8 mouse cellular contexts compared by ENCODE assay signal in the genomic region with DNA sequence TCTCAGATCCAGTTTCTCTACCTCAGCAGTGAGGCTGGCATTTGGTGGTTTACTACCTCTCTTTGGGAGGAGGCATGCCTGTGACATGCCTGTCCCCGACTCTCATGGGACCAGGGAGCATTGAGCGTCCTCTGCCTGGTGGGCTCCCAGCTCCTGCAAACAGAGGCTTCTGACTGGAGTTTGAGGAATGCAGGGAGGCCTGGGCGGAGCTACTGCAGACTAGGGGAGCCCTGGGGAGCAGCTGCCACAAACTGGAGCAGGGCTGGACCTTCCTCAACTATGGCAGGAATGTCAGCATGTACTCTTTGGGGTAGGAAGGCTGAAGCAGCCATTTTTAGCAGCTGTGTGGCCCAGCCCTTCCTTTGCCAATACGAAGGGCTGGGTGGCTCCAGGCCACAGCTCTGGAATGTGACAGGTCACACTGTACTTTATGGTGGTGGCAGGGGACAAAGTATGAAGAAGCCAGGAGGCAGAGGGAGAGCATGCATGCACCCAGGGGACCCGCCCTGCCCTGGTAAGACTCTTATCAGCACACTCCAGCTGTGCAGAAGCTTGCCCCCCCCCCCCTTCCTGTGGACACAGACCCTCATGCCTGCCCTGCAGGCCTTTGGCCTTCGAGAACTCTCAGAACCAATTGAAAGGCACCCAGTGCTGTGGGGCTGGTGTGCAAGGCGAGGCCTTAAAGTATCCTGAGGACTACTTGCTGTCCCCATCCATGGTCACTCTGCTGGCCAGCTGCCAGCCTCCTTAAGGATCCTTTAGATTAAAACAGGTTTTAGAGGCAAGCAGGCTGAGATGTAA.
DNase-seq lines count a peak whose midpoint lies in the region; ATAC-seq and TF ChIP-seq lines count a peak whose summit lies in the region.

No protein-coding gene starts in this region.

- H3K27me3 ChIP-seq in erythroblast, embryonic 14.5 days (ENCODE audit: control insufficient read depth) = no peaks in the 10 kb centered on the region
- H3K27me3 ChIP-seq in hindbrain, embryonic 13.5 days = peaks cover 17% of the 10 kb centered on the region; the same call in 1 of the 2 replicates
- H3K27me3 ChIP-seq in liver, embryonic 13.5 days = no peaks in the 10 kb centered on the region

- ATAC-seq in hindbrain, embryonic 13.5 days (ENCODE audit: low FRiP score) = peak; percentile 57; the same call in 1 of the 2 replicates
- peak; percentile 88 for ATAC-seq in liver, embryonic 13.5 days (ENCODE audit: low read depth)

- H3K9me3 ChIP-seq in erythroblast, embryonic 14.5 days (ENCODE audit: control insufficient read depth, low read length) = peaks cover 13% of the 10 kb centered on the region
- H3K9me3 ChIP-seq in hindbrain, embryonic 13.5 days = peaks cover 5% of the 10 kb centered on the region; the same call in 1 of the 2 replicates
- peaks cover 11% of the 10 kb centered on the region for H3K9me3 ChIP-seq in liver, embryonic 13.5 days (replicated peaks)

- H3K4me2 ChIP-seq in hindbrain, embryonic 13.5 days = no peak overlapping the region
- peak overlapping the region; percentile 66 for H3K4me2 ChIP-seq in liver, embryonic 13.5 days

- peak; percentile 57 for DNase-seq in spleen, adult 12 weeks (ENCODE audit: low spot score)
- no peak for DNase-seq in spleen, adult 18-20 months
- DNase-seq in liver, embryonic 13.5 days = peak; percentile 70
- peak; percentile 27 to 53 for DNase-seq in spleen, postnatal 36 days (ENCODE audit: low spot score in 2 of 2)
- DNase-seq in left cerebral cortex, adult 2 months (ENCODE audit: extremely low spot score in 1 of 2, low spot score in 2 of 2) = no peak
- no peak for DNase-seq in left cerebral cortex, postnatal 14 days (ENCODE audit: low spot score in 2 of 2)

- H3K27ac ChIP-seq in hindbrain, embryonic 13.5 days = 0 out of 2 replicates have a peak overlapping the region, but pooled peaks have one; percentile 4
- peak overlapping the region; percentile 85 for H3K27ac ChIP-seq in liver, embryonic 13.5 days
- no peak overlapping the region for H3K27ac ChIP-seq in left cerebral cortex, adult 2 months

- WGBS in hindbrain, embryonic 13.5 days = 53% methylated on average over 7 of the region's 7 CpGs
- WGBS in liver, embryonic 13.5 days (ENCODE audit: insufficient replicate concordance) = 15% methylated on average over 7 of the region's 7 CpGs

- intact Hi-C loops in left cerebral cortex, adult 2 months (cut with DNase I) = no loop called here
- intact Hi-C loops in left cerebral cortex, postnatal 14 days (cut with DNase I) = no loop called here

- H3K36me3 ChIP-seq in erythroblast, embryonic 14.5 days (ENCODE audit: control insufficient read depth) = peaks cover 21% of the 10 kb centered on the region
- no peaks in the 10 kb centered on the region for H3K36me3 ChIP-seq in hindbrain, embryonic 13.5 days
- 0 out of 2 replicates have a peak, but pooled peaks cover 4% of the 10 kb centered on the region for H3K36me3 ChIP-seq in liver, embryonic 13.5 days

- H3K4me1 ChIP-seq in erythroblast, embryonic 14.5 days (ENCODE audit: control insufficient read depth) = peaks cover 78% of the 10 kb centered on the region
- peaks cover 16% of the 10 kb centered on the region for H3K4me1 ChIP-seq in hindbrain, embryonic 13.5 days (replicated peaks)
- H3K4me1 ChIP-seq in liver, embryonic 13.5 days (replicated peaks) = peaks cover 71% of the 10 kb centered on the region

- peak overlapping the region; percentile 44 for H3K4me3 ChIP-seq in erythroblast, embryonic 14.5 days (replicated peaks)
- H3K4me3 ChIP-seq in hindbrain, embryonic 13.5 days = no peak overlapping the region
- peak overlapping the region; percentile 24 for H3K4me3 ChIP-seq in liver, embryonic 13.5 days (replicated peaks)
- H3K4me3 ChIP-seq in left cerebral cortex, adult 2 months = no peak overlapping the region

- no peak for TF ChIP-seq CTCF in left cerebral cortex, adult 2 months (IDR thresholded peaks at IDR 0.05)

- no peak overlapping the region for H3K9ac ChIP-seq in hindbrain, embryonic 13.5 days
- H3K9ac ChIP-seq in liver, embryonic 13.5 days = peak overlapping the region; percentile 67

Comparison
In these comparisons a context has a peak if more than half of its experiments do, and no peak if none do; other contexts are left out.
1. DNase-seq: peak in spleen, adult 12 weeks (single experiment), liver, embryonic 13.5 days (single experiment) and spleen, postnatal 36 days (2 of 2); none in spleen, adult 18-20 months (0 of 2), left cerebral cortex, adult 2 months (0 of 2) and left cerebral cortex, postnatal 14 days (0 of 2).
2. H3K4me3 ChIP-seq: peak in erythroblast, embryonic 14.5 days (single experiment) and liver, embryonic 13.5 days (single experiment); none in hindbrain, embryonic 13.5 days (single experiment) and left cerebral cortex, adult 2 months (single experiment).